Mouse (Mus musculus) lung, postnatal 4 days (tissue): ENCODE data around the gene Svbp.

Source experiments
- DNase-seq, 2 experiments: peaks; one replicate each; pipeline ENCODE4 v3.0.0; 2021

Svbp gene

GRCm38 (mm10) chr4:119247462-119248235, 52.5 kb downstream of the Svbp start:
- DNase-seq = peak; percentile 88

- DNase-seq = peak; percentile 65 to 78
These were observed 53.4 kb downstream of the Svbp start for GRCm38 (mm10) chr4:119248407-119248965.
